Mouse (Mus musculus) intestine, postnatal 0 days (tissue): ENCODE data around the gene Ptges3. TPM values are rescaled to one million over a fixed set of nuclear protein-coding genes. Genes with fewer than 3 reads are reported as not detected.

Experiments used
- ATAC-seq: fragments of 200-750 bp; cut with Nextera tagmentation; 2 replicates; pipeline ENCODE4 v1.8.0; 2017; ENCODE audit warnings: mild to moderate bottlenecking, moderate TSS enrichment, moderate library complexity
- H3K27ac ChIP-seq: fragments of 300-500 bp; sonication (generic); 2 replicates; pipeline ENCODE4 v1.5.1; 2014; ENCODE audit warnings: mild to moderate bottlenecking, low read depth, low read length, moderate library complexity
- H3K27me3 ChIP-seq: fragments of 300-500 bp; sonication (generic); replicated peaks from 2 replicates; pipeline ENCODE4 v1.6.1; 2014; ENCODE audit warnings: low read length, mixed read lengths; ENCODE audit not compliant: control insufficient read depth, insufficient read depth
- H3K36me3 ChIP-seq: fragments of 300-500 bp; sonication (generic); 2 replicates; pipeline ENCODE4 v1.6.1; 2014; ENCODE audit warnings: mild to moderate bottlenecking, moderate library complexity; ENCODE audit not compliant: control insufficient read depth, insufficient read depth
- H3K4me1 ChIP-seq: fragments of 300-500 bp; sonication (generic); replicated peaks from 2 replicates; pipeline ENCODE4 v1.6.1; 2014; ENCODE audit warnings: antibody characterized with exemption, low read length, mixed read lengths; ENCODE audit not compliant: control insufficient read depth, insufficient read depth
- H3K4me2 ChIP-seq: fragments of 300-500 bp; sonication (generic); replicated peaks from 2 replicates; pipeline ENCODE4 v1.6.1; 2014; ENCODE audit warnings: low read depth, mild to moderate bottlenecking, moderate library complexity
- H3K4me3 ChIP-seq: fragments of 300-500 bp; sonication (generic); 2 replicates; pipeline ENCODE4 v1.5.1; 2014; ENCODE audit warnings: low read depth, low read length
- H3K9ac ChIP-seq: fragments of 300-500 bp; sonication (generic); 2 replicates; pipeline ENCODE4 v1.6.1; 2014; ENCODE audit warnings: mild to moderate bottlenecking, low read depth, low read length
- H3K9me3 ChIP-seq: fragments of 300-500 bp; sonication (generic); 2 replicates; pipeline ENCODE4 v1.6.1; 2016; ENCODE audit warnings: mixed run types; ENCODE audit not compliant: control insufficient read depth
- CTCF ChIP-seq: sonication (generic); IDR thresholded peaks from 2 replicates; pipeline ENCODE4 v1.5.1; 2016; ENCODE audit warnings: low read depth, mild to moderate bottlenecking, control low read depth, antibody characterized with exemption, moderate library complexity
- WGBS: fragments of 180-500 bp; shearing (Covaris S2); extraction: QIAGEN DNeasy Blood & Tissue Kit; methylation state at CpG from one replicate; pipeline ENCODE4 v1.1.7; 2014; 5-methylcytosine and 5-hydroxymethylcytosine counted together
- microRNA counts: library from miRNA; unstranded; fragments of <30 nt; microRNA quantifications from one replicate; lab custom pipeline; 2016
- microRNA-seq: library from miRNA; unstranded; fragments of <30 nt; microRNA quantifications from one replicate; pipeline ENCODE4, GENCODE M21; 2016
- polyA plus RNA-seq: library from polyadenylated mRNA; unstranded; fragments of >200 nt; fragmentation: Nextera tagmentation; extraction: Ambion mirVana; gene quantifications from 2 replicates; pipeline ENCODE4 v1.2.1, GENCODE M21; 2015

Ptges3 gene
- polyA plus RNA-seq, 1 experiment from 2014 or later = 269 TPM

- under 1% methylated on average over 13 of the region's 13 CpGs for WGBS
- no peaks in the 10 kb centered on the region for H3K27me3 ChIP-seq
- no peak for ATAC-seq
Measured at GRCm38 (mm10) chr10:128097587-128097971, 38.8 kb downstream of the Ptges3 start.

GRCm38 (mm10) chr10:128110103-128110761 is 51.5 kb downstream of the Ptges3 start:
- 0 out of 2 replicates have a peak overlapping the region, but pooled peaks have one; percentile 11 for H3K27ac ChIP-seq
- H3K36me3 ChIP-seq = peaks cover 54% of the 10 kb centered on the region
- H3K27me3 ChIP-seq = no peaks in the 10 kb centered on the region
- ATAC-seq = no peak
- no peaks in the 10 kb centered on the region for H3K9me3 ChIP-seq
- no peak overlapping the region for H3K9ac ChIP-seq
- 85% methylated on average over 4 of the region's 4 CpGs for WGBS
- no peak overlapping the region for H3K4me2 ChIP-seq
- no peaks in the 10 kb centered on the region for H3K4me1 ChIP-seq
- H3K4me3 ChIP-seq = no peak overlapping the region
- TF ChIP-seq CTCF = no peak

More at GRCm38 (mm10) chr10:128097587-128097971, 38.8 kb downstream of the Ptges3 start:
- Histone ChIP-seq H3K36me3 (no peaks in the 10 kb centered on the region), H3K4me3 (peak overlapping the region; percentile 83), H3K9me3 (no peaks in the 10 kb centered on the region), H3K9ac (peak overlapping the region; percentile 87), H3K4me2 (peak overlapping the region; percentile 81), H3K27ac (peak overlapping the region; percentile 67), H3K4me1 (peaks cover 6% of the 10 kb centered on the region; the same call in 1 of the 2 replicates)
- no peak for TF ChIP-seq CTCF

GRCm38 (mm10) chr10:128111227-128111626 is 52.5 kb downstream of the Ptges3 start:
- Histone ChIP-seq H3K9ac (no peak overlapping the region), H3K36me3 (peaks cover 63% of the 10 kb centered on the region), H3K27ac (no peak overlapping the region), H3K4me3 (no peak overlapping the region), H3K4me1 (no peaks in the 10 kb centered on the region), H3K4me2 (no peak overlapping the region), H3K9me3 (no peaks in the 10 kb centered on the region), H3K27me3 (no peaks in the 10 kb centered on the region)
- ATAC-seq = no peak
- no peak for TF ChIP-seq CTCF

- 87% methylated on average over 7 of the region's 7 CpGs for WGBS
- H3K36me3 ChIP-seq = peaks cover 93% of the 10 kb centered on the region
- H3K4me2 ChIP-seq = no peak overlapping the region
- H3K9me3 ChIP-seq = no peaks in the 10 kb centered on the region
- no peaks in the 10 kb centered on the region for H3K4me1 ChIP-seq
- H3K9ac ChIP-seq = no peak overlapping the region
- ATAC-seq = no peak
- H3K4me3 ChIP-seq = no peak overlapping the region
- TF ChIP-seq CTCF = no peak
- no peaks in the 10 kb centered on the region for H3K27me3 ChIP-seq
- no peak overlapping the region for H3K27ac ChIP-seq
Measured at GRCm38 (mm10) chr10:128123833-128124232, 65.1 kb downstream of the Ptges3 start.

GRCm38 (mm10) chr10:128124831-128125230 is 66.1 kb downstream of the Ptges3 start:
- no peaks in the 10 kb centered on the region for H3K27me3 ChIP-seq
- no peak overlapping the region for H3K9ac ChIP-seq
- no peak for TF ChIP-seq CTCF
- no peaks in the 10 kb centered on the region for H3K4me1 ChIP-seq
- H3K9me3 ChIP-seq = no peaks in the 10 kb centered on the region
- WGBS = 94% methylated on average over 9 of the region's 9 CpGs
- no peak for ATAC-seq
- H3K4me3 ChIP-seq = no peak overlapping the region
- H3K36me3 ChIP-seq = peaks cover 86% of the 10 kb centered on the region
- H3K27ac ChIP-seq = no peak overlapping the region
- no peak overlapping the region for H3K4me2 ChIP-seq

- no peak for ATAC-seq
- no peak overlapping the region for H3K4me2 ChIP-seq
- H3K4me1 ChIP-seq = no peaks in the 10 kb centered on the region
- no peak overlapping the region for H3K4me3 ChIP-seq
- no peak overlapping the region for H3K27ac ChIP-seq
- H3K9ac ChIP-seq = no peak overlapping the region
- no peaks in the 10 kb centered on the region for H3K9me3 ChIP-seq
- no peaks in the 10 kb centered on the region for H3K27me3 ChIP-seq
- TF ChIP-seq CTCF = no peak
- WGBS = 93% methylated on average over 14 of the region's 14 CpGs
- peaks cover 89% of the 10 kb centered on the region for H3K36me3 ChIP-seq
Measured at GRCm38 (mm10) chr10:128125951-128126350, 67.2 kb downstream of the Ptges3 start.

MicroRNAs within 50 kb of the gene (microRNA counts, 519-probe panel; counts per million panel counts)
- not detected for microRNA mmu-miR-677 (lab: Ali Mortazavi, UCI)

Small RNA genes within 50 kb of the gene (microRNA-seq; reads per million reads assigned to microRNA genes)
- 12.5 reads per million, percentile 23 among the genes with 10 or more reads in this experiment for gene Mir677

Other genes starting within 250 kb of the Ptges3 start
- not detected in 2 replicates for gene Rdh19, start 209.0 kb upstream of the Ptges3 start, polyA plus RNA-seq
- 0.24 and 0.39 TPM in 2 replicates for gene Rdh16f2, start 192.5 kb upstream of the Ptges3 start, polyA plus RNA-seq
- gene Rdh7, start 170.1 kb upstream of the Ptges3 start, polyA plus RNA-seq = 1.1 and 1.2 TPM in 2 replicates
- 0.09 TPM in 1 of 2 replicates, not detected in the other for gene Sdr9c7, start 160.4 kb upstream of the Ptges3 start, polyA plus RNA-seq
- gene Hsd17b6, start 51.3 kb upstream of the Ptges3 start, polyA plus RNA-seq = 0.74 and 0.86 TPM in 2 replicates
- 18.7 and 22.1 TPM in 2 replicates for gene Prim1, start 43.8 kb upstream of the Ptges3 start, polyA plus RNA-seq
- gene Naca, start 23.4 kb upstream of the Ptges3 start, polyA plus RNA-seq = 511 and 531 TPM in 2 replicates
- 2,460 and 2,644 TPM in 2 replicates for gene Atp5b, start 24.3 kb downstream of the Ptges3 start, polyA plus RNA-seq
- gene Baz2a, start 32.6 kb downstream of the Ptges3 start, polyA plus RNA-seq = 8.1 and 8.6 TPM in 2 replicates
- gene Rbms2, start 121.3 kb downstream of the Ptges3 start, polyA plus RNA-seq = 11.2 and 11.7 TPM in 2 replicates
- gene Gls2, start 135.5 kb downstream of the Ptges3 start, polyA plus RNA-seq = 0.37 and 0.42 TPM in 2 replicates
- gene Spryd4, start 152.9 kb downstream of the Ptges3 start, polyA plus RNA-seq = 22.9 and 23.2 TPM in 2 replicates
- gene Mip, start 166.9 kb downstream of the Ptges3 start, polyA plus RNA-seq = not detected in 2 replicates
- gene Timeless, start 173.1 kb downstream of the Ptges3 start, polyA plus RNA-seq = 8.6 and 10.6 TPM in 2 replicates
- gene Apon, start 195.1 kb downstream of the Ptges3 start, polyA plus RNA-seq = not detected in 2 replicates
- 0.12 TPM in 2 replicates for gene Apof, start 209.7 kb downstream of the Ptges3 start, polyA plus RNA-seq
- gene Stat2, start 211.6 kb downstream of the Ptges3 start, polyA plus RNA-seq = 23.2 and 26.7 TPM in 2 replicates
- gene Il23a, start 239.8 kb downstream of the Ptges3 start, polyA plus RNA-seq = 0.22 and 0.46 TPM in 2 replicates
- gene Pan2, start 244.4 kb downstream of the Ptges3 start, polyA plus RNA-seq = 11.5 and 14.0 TPM in 2 replicates